ENCODE assay signal across 8 mouse cellular contexts in the genomic region with DNA sequence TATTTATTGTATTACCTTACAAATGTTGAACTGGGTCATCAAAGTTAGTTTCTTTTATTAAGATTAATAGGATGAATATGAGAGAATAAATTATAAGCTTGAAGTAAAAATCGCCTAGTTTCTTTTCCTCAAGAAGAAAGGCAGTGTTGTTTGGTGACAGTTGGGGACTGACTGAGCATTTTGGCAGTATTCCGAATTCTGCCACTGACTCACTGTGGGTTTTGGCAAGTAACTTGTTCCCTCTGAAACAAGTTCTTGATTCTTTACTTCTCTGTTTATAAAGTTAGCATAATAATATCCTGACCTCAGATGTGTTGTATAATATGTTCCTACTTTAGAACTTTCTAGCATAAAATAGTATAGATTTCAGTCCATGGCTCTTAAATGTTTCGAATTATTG. TPM values are rescaled to one million over a fixed set of nuclear protein-coding genes. Genes with fewer than 3 reads are reported as not detected.
A peak's percentile ranks its signal among the peaks of the same experiment; 100 is the strongest.
DNase-seq lines count a peak whose midpoint lies in the region.

No protein-coding gene starts in this region.

- intact Hi-C loops in heart, postnatal 10 days (cut with DNase I), result no loop called here
- intact Hi-C loops in heart, postnatal 25 days (cut with DNase I), result no loop called here

- DNase-seq in heart, postnatal 10 days, result peak; percentile 28 to 35
- DNase-seq in heart, postnatal 25 days (ENCODE audit: low spot score), result no peak
- DNase-seq in adrenal gland, postnatal 14 days, result peak; percentile 60
- DNase-seq in frontal cortex, postnatal 36 days (ENCODE audit: low spot score in 2 of 2), result peak; percentile 55 to 68
- peak; percentile 21 for DNase-seq in lung, postnatal 10 days
- no peak for DNase-seq in embryo, embryonic 10.5 days (ENCODE audit: low spot score)
- no peak for DNase-seq in retina, embryonic 14.5 days (ENCODE audit: low spot score)
- no peak for DNase-seq in urinary bladder, postnatal 25 days (ENCODE audit: low spot score)

RNA-seq across cellular contexts. Expression of a gene that starts 55.3 kb away (rescaled TPM):
- 10 to 100 TPM; 18.6 to 19.5 TPM for total RNA-seq in heart, postnatal 10 days (2021)
- 10 to 100 TPM in 1 of 2 experiments, 1 to 10 TPM in 1; 7.7 to 10.6 TPM for total RNA-seq in heart, postnatal 25 days (2021)
- total RNA-seq in adrenal gland, postnatal 14 days (2021), result 19.9 and 24.4 TPM in 2 replicates

Comparison
In these comparisons a context has a peak if more than half of its experiments do, and no peak if none do; other contexts are left out.
1. DNase-seq: peak in heart, postnatal 10 days (2 of 2), adrenal gland, postnatal 14 days (single experiment), frontal cortex, postnatal 36 days (2 of 2) and lung, postnatal 10 days (single experiment); none in heart, postnatal 25 days (single experiment), embryo, embryonic 10.5 days (single experiment), retina, embryonic 14.5 days (single experiment) and urinary bladder, postnatal 25 days (single experiment).